Mouse (Mus musculus) embryo, embryonic 10 days (tissue): ENCODE results near the gene Kmt5b.

ENCODE experiments used
- DNase-seq: peaks from one replicate; pipeline ENCODE4 v3.0.0-alpha.2; 2015; ENCODE audit warnings: low spot score

The Kmt5b gene

DNA sequence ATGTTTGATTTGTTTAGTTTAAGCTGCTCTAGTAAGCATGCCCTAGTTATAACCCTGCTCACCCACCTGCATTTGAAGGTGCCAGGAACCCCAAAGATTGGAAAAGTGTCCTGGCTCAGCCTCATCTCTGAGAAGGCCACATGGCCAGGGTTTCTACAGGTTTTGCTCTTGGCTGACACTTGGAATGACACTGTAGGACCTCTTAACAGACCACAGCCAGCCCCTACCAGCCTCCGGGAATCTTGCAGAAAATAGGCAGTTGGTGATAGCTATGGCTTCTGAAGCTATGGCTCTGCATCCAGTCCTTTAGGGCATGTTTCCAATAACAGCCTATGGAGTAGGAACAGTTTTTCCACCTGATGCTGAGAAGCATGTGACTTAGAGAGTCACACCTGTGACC lies 77.6 kb downstream of the Kmt5b start:
- no peak for DNase-seq

DNA sequence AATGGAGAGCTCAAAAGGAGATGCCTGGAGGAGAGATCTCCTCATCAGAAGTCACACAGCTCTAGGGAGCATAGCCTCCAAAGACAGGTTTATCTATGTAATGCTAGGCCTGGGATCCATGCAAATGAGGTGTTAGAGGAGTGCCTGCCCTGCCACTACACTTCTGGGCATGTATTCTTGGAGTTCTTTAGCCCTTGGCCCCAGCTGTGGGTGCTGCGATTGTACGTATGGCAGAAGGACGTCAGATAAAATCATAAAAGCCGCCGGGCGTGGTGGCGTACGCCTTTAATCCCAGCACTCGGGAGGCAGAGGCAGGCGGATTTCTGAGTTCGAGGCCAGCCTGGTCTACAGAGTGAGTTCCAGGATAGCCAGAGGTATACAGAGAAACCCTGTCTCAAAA lies 78.1 kb downstream of the Kmt5b start:
- no peak for DNase-seq

DNA sequence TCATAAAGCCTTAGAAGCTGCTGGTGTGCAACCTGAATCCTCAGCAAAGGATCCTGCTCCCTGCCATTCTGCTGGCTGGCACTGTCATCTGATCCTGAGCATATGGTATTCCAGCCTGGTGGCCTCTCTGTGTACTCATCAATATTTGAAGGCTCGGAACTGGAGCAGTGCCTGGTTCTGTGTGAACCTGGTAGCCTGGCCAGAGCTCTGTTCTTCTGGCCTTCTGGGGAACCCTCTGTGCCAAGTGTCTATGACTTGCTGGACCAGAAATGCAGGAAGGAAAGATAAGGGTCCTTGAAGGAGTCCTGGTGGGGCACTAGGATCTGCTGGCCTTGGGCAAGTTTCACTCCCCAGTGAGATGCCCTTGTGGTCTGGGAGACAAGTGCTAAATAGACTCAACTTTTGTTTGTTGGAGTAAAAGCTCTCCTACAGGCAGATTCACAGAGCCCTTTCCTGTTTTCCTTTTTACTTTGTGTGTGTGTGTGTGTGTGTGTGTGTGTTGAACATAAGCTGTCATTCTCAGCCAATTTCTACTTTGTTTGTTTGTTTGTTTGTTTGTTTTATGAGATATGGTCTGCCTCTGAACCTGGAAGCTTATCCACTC lies 78.7 kb downstream of the Kmt5b start:
- no peak for DNase-seq

DNA sequence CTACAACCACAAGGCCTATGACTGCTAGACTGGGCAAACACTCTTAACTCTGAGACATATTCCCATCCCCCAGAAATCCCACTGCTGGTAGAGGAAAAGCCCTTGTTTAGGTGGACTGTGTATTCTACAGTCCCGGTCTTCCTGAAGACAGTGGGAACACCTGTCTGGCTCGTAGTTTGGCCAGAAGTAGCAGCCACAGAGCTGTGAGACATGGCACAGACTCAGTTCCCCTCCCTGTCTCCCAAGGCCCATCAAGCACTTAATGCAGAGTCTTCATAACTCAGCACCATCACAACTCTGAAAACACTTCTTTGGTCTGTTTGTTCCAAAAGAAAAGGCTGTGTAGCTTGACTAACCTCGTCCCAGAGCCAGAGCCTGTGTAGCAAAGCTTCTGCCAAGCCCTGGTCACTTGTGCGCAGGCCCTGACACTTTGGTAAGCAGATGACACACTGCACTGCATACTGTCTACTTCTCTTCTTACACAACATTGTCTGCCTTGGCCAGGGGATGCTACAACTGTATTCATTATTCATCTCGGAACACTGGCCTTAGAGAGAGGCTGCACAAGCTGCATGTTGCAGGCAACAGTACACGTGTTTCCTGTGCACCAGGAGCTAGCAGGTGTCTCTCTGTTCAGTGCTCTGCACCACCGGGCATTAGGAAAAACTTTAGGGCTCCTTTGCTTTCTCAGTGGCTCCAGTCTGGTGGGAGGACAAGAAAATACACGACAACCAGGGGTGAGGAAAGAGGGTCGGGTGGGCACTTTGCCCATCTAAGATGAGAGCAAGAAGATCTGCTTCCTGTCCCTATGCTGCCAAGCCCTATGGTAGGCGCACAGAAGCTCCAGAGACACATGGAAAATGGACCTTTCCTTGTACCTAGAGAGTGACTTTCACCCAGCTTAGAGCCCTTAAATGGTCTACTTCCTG lies 79.7 kb downstream of the Kmt5b start:
- no peak for DNase-seq

DNA sequence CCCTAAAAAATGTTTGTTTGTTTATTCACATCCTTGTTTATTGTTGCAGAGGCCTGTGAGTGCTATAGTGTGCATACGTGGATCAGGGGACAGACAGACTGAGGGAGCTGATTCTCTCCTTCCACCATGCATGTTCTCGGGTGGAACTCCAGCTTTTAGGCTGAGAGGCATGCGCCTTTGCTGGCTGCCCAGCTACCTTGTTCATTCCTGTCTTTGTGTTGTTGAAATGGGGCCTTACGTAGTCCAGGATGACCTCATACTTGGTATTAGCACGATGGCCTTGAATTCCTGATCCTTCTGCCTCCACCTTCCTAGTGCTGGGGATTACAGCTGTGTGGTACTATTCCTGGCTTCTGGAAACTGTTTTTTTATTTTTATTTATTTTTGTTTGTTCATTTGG lies 80.5 kb downstream of the Kmt5b start:
- DNase-seq, result no peak

DNA sequence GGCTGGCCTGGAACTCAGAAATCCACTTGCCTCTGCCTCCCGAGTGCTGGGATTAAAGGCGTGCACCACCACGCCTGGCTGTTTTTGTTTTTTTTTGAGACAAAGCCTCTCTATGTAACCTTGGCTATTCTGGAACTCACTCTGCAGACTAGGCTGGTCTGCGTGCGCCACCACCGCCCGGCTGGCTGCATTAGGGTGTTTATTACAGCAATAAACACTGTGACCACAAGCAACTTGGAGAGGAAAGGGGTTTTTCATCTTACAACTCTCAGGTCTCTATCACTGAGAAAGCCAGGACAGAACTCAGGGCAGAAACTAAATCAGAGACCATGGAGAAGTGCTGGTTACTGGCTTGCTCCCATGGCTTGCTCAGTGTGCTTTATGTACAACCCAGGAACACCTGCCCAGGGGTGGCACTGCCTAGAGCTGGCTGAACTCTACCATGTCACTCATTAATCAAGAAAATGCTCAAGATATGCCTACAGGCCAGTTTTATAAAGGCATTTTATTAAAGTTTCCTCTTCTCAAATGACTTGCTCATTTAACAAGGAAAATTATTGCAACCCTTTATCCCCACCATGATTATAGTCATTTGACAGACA lies 81.1 kb downstream of the Kmt5b start:
- no peak for DNase-seq

DNA sequence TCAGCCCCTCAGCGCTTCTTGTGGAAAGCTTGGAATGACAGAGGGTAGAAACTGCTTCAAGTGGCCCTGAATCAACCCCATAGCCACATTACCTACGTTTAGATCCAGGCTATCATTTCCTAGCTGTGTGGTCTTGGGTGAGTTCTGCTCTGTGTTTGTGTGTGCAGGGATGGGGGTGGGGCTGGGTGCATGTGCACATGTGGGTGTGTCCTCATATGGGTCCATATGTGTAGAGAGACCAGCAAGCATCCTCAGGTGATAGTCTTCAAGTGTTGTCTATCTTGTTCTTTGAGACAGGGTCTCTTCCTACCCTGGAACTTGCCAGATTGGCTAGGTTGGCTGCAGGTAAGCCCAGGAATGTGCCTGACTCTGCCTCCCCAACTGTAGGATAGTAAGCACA lies 82.0 kb downstream of the Kmt5b start:
- DNase-seq, result no peak

DNA sequence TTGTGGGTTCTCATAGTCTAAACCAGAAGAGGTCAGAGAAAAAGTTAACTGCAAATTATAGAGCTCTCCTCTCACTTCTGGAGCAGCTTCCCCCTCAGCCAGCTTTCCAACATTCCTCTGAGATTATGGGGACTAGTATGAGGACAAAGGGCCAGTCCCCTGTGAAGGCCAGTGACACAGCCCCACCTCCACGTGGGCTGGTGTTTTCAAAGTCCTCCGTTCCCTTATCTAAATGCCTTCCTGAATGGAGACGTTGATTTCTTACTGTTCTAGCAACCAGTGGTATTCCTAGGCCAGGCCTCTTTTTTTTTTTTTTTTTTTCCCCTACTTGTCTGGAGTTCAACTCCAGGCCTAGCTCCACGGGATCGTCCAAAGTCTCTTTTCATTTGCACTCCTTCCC lies 82.9 kb downstream of the Kmt5b start:
- DNase-seq, result no peak

DNA sequence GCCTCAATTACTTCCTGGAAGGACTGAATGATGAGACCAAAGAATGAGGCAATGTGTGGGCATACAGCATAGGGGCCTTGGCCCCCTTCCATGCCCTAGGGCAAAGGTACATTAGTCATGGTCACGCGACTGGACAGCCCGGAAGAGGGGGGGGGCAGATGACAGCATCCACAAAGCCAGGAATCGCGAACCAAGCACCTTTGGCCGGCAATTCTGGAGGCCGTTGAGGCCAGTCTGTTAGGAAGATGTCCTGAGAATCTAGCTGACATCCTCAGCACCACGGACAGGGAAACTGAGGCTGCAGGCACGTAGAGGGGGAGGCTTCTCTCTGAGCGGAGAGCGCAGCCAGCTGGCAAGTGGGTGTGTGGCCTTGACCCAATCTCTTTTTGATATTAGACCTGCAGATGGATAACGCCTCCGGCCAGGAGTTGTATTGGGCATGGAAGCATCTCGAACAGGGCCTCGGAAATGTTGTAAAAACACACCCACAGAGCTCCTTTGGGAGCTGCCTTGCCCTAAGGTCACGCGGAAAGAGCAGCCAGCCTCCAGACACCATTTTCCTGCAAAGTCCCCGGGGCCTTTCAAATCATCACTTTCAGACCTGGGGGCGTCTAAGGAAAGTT lies 83.7 kb downstream of the Kmt5b start:
- peak; percentile 56 for DNase-seq

DNA sequence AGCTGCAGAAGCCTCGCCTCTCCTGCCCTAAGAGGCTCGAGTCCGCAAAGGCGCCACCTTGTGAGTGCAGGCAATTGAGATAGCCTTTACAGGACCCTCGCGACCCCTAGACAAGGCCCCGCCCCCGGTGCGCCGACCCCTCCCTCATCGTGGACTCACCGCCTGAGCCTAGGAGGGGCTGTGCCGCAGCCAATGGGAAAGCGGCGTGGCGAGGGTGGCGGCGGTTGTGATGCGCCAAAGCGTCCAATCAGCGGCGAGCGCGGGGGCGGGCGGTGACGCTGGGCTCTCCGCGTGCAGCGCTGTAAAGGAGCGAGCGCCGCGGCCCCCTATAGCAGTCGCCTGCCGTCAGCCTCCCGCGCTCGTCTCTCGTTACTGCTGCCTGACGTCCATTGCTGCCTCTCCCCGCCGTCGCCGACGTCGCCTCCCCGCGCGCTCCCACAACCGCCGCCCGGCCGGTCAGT lies 84.3 kb downstream of the Kmt5b start, which contains the start of gene Chka:
Chka (plus strand) TSS at position 272 of the 461 bp plus-strand sequence.
- peak; percentile 99 for DNase-seq

DNA sequence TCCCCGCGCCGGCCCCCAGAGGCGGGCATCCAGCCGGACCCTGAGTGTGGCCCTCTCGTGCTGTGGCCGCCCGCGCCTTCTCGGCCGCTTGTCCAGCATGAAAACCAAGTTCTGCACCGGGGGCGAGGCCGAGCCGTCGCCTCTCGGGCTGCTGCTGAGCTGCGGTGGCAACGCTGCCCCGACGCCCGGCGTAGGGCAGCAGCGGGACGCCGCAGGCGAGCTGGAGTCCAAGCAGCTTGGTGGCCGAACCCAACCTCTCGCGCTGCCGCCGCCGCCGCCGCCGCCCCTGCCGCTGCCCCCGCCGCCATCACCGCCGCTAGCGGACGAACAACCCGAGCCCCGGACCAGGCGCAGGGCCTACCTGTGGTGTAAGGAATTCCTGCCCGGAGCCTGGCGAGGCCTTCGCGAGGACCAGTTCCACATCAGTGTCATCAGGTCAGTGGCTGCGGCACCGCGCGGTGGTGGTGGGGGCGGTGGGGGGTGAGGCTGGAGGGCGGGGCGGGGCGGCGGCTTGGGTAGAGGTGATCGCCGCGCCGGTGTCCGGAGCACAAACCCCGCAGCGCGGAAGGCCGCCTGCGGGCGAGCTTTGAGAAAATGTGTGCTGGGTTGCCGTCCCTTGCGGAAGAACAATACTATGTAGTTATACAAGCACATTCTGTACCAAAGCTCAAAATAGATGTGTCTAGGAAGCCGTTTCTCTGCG lies 84.9 kb downstream of the Kmt5b start:
- peak; percentile 63 for DNase-seq

DNA sequence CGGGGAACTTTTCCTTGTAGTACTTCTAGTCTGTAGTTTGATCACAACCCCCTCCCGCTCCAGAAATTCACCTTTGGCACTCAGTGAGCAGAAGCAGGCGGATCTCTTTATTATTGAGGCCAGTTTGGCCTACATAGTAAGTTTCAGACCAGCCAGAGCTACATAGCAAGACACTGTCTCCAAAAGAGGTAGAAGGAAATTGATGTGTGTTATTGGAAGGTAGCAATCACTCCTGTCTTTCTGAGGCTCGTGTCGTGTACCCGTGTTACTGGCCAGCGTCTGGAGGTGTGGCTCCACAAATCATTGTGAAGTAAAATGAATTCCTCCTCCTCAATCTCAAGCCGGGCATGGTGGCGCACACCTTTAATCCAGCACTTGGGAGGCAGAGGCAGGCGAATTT lies 85.9 kb downstream of the Kmt5b start:
- no peak for DNase-seq

DNA sequence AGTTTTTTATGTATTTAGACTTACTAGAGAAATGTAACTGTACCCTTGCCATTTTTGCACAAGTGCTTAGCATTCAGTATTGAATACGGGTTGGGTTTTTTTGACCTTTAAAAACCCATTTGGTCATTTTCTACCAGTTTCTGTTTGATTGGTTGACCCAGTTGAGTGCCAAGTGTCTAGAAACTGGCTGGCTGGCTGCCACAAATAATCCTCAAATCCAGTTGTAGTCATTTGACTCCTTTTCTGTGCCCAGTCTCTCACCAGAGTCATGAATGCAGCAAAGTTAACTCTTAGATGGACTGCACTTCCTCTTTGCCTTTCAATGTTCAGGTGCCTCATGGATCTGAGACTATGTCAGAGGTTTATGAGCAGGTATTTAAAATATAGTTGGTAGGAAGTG lies 86.7 kb downstream of the Kmt5b start:
- DNase-seq, result no peak

DNA sequence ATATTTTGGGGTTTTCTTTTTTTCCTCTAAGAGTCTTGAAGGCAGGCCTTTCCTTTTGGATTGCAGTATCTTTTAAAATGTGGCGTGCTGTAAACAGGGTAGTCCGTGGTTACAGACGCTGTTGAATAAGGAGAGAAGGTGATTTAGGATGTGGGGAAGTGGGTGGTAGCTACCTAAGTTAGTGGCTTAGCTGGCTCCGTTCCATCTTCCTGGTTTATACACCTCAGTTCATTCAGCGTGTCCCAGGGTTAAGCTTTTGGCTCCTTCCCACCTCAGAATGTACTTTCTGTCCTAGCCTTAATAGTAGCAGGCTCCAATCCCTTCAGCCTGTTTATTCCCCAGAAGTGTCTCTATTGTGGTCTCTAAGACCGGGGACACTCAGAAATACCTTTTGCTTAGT lies 87.9 kb downstream of the Kmt5b start:
- DNase-seq, result no peak

DNA sequence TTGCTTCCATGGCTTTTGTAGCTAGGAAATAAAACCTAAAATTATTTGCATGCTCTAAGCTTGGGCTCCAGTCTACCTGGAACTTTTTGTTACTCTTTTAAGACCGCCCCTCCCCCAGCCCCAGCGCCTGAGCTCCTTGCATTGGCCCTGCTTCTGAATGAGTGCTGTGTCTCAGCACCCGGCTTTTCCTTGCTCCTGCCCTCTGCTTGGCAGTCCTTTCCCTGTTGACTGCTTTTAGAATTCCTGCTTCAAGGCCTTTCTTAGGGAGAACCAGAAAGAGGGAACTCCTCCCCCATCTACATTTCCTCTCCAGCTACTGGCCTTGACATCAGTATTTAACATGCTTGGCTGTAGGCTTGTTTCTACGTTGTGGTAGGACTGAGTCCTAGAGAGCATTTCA lies 88.4 kb downstream of the Kmt5b start:
- DNase-seq, result no peak

DNA sequence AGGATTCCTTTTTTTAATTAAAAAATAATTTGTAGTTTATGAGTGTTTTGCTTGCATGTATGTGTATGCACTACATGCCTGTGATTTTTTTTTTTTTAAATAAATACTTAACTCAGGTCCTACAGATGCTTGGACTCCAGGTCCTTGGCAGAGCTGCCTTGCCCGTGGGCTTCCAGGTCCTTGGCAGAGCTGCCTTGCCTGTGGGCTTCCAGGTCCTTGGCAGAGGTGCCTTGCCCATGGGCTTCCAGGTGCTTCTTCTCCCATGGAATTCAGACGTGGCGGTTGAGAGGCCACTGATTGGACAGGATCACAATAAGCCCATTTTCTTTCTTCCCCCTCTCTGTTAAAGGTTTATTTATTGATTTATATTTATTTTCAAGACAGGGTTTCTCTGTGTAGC lies 90.0 kb downstream of the Kmt5b start:
- DNase-seq, result no peak

DNA sequence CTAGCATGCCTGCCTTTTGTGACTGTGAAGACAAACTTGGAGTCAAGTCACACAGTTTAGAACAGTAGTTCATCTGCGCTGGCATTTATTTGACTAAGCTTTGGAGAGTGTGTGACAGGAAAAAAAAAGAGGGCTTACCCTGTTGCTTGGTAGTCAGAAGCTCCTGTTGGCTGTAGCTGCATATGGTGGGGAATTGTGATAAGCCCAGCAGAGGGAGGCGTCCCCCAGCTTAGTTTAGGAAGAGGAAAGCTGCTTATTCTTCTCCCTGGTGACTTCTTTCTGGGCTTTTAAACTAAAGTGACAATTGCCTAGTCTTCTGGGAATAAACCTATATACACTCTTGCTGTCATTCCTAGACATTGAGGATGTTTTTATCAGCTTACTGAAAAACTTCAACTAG lies 95.5 kb downstream of the Kmt5b start:
- no peak for DNase-seq

DNA sequence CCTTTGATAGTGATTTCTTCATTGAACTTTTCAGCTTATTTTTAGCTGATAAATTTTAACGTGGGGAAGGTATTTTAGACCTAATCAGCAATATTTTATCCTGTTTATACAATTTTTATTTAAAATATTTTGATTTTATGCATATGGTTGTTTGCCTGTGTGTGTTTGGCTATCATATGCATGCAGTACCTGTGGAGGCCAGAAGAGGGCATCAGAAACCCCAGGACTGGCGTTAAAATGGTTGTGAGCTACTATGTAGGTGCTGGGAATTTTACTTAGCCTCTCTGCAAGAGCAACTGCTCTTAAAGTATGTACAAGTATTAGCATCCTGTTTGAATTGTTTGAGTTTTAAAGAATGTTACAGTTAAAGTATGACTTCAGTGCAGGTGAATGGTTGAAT lies 97.7 kb downstream of the Kmt5b start:
- DNase-seq, result no peak
